Mouse (Mus musculus) adrenal gland, adult 2 months (tissue): Measurements from ENCODE around the gene Usp25. TPM values are rescaled to one million over a fixed set of nuclear protein-coding genes. Genes with fewer than 3 reads are reported as not detected.

Experiments
- DNase-seq: peaks from one replicate; pipeline ENCODE4 v3.0.0; 2021
- long read RNA-seq: library from polyadenylated mRNA; stranded (forward); transcript quantifications from one replicate; pipeline ENCODE4 v2.0.0, GENCODE M21; 2021
- polyA plus RNA-seq: library from polyadenylated mRNA; depleted of rRNA; stranded (reverse); fragments of >200 nt; gene quantifications from 2 replicates; pipeline ENCODE4 v1.2.3, GENCODE M21; 2012; rRNA removed
- total RNA-seq, 2 experiments: library from RNA; stranded (reverse); gene quantifications; 2 replicates each; pipeline ENCODE4 v1.2.3; 2021

Gene Usp25
- 10 to 100 TPM; 49.3 to 49.4 TPM for total RNA-seq
- polyA plus RNA-seq, result 10.9 and 16.0 TPM in 2 replicates
- long read RNA-seq, full-length matches to known transcripts, result 20 of 28 reads
- long read RNA-seq, partial matches to known transcripts, result 7 of 28 reads
- long read RNA-seq, other reads (novel, unspliced or antisense), result 1 of 28 reads

- DNase-seq, result peak; percentile 96
Measured at GRCm38 (mm10) chr16:77013427-77014320, at the start of gene Usp25. TSS of gene Usp25 (plus strand) at chr16:77013706.

GRCm38 (mm10) chr16:76967593-76968275 is 45.8 kb upstream of the Usp25 start:
- DNase-seq, result no peak

GRCm38 (mm10) chr16:76971211-76971610 is 42.3 kb upstream of the Usp25 start:
- no peak for DNase-seq

- no peak for DNase-seq
Measured at GRCm38 (mm10) chr16:76976787-76977430, 36.6 kb upstream of the Usp25 start.

GRCm38 (mm10) chr16:76983696-76984095 is 29.8 kb upstream of the Usp25 start:
- DNase-seq, result no peak

GRCm38 (mm10) chr16:76987711-76988110 is 25.8 kb upstream of the Usp25 start:
- no peak for DNase-seq

- DNase-seq, result no peak
Measured at GRCm38 (mm10) chr16:77003900-77004299, 9.6 kb upstream of the Usp25 start.

GRCm38 (mm10) chr16:77009173-77009572 is 4.3 kb upstream of the Usp25 start:
- DNase-seq, result no peak

GRCm38 (mm10) chr16:77014321-77015211 is 1.1 kb downstream of the Usp25 start:
- DNase-seq, result no peak

- no peak for DNase-seq
Measured at GRCm38 (mm10) chr16:77015380-77016346, 2.2 kb downstream of the Usp25 start.

- no peak for DNase-seq
Measured at GRCm38 (mm10) chr16:77017931-77018330, 4.4 kb downstream of the Usp25 start.

- DNase-seq, result no peak
Measured at GRCm38 (mm10) chr16:77020190-77020589, 6.7 kb downstream of the Usp25 start.

GRCm38 (mm10) chr16:77023627-77024379 is 10.3 kb downstream of the Usp25 start:
- peak; percentile 34 for DNase-seq

GRCm38 (mm10) chr16:77026099-77026498 is 12.6 kb downstream of the Usp25 start:
- DNase-seq, result no peak

- DNase-seq, result no peak
Measured at GRCm38 (mm10) chr16:77026933-77027332, 13.4 kb downstream of the Usp25 start.

GRCm38 (mm10) chr16:77027976-77028686 is 14.6 kb downstream of the Usp25 start:
- no peak for DNase-seq

- DNase-seq, result peak; percentile 73
Measured at GRCm38 (mm10) chr16:77028687-77029417, 15.3 kb downstream of the Usp25 start.

- no peak for DNase-seq
Measured at GRCm38 (mm10) chr16:77030435-77030834, 16.9 kb downstream of the Usp25 start.
